Mouse (Mus musculus): Measurements from ENCODE around the gene Fbxo9.

GRCm38 (mm10) chr9:78146627-78147026 lies 37.8 kb upstream of the Fbxo9 start:
- TF ChIP-seq CTCF (IDR thresholded peaks at IDR 0.05; ENCODE audit: control insufficient read depth, insufficient read depth, insufficient replicate concordance, low read depth, low read length) (no peak), POLR2A (IDR thresholded peaks at IDR 0.05; ENCODE audit: control insufficient read depth, low read depth, low read length) (no peak)

All from testis, adult 2 months (tissue).